Mouse (Mus musculus) right cerebral cortex, postnatal 14 days (tissue): Measurements from ENCODE around the gene Ttyh3.

ENCODE experiments used
- DNase-seq: peaks from one replicate; pipeline ENCODE4 v3.0.0; 2022

Ttyh3 gene

DNA sequence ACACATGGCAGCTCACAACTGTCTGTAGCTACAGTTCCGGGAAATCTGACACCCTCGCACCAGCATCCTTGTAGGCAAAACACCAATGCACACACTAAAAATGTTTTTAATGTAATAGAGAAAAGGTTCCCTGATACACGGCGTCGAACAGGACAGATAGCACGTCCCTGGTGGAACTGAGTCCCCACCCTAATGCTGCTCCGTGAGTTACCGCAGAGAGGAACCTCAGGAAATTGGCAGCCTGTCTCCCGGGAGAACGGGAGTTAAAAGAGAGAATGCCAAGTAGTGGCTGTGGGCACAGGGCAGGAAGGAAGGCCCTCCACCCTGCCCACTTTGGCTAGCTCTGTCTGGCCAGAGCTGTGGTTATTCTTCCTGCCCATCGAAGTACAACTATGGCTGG lies 2.4 kb upstream of the Ttyh3 start:
- DNase-seq, result no peak

DNA sequence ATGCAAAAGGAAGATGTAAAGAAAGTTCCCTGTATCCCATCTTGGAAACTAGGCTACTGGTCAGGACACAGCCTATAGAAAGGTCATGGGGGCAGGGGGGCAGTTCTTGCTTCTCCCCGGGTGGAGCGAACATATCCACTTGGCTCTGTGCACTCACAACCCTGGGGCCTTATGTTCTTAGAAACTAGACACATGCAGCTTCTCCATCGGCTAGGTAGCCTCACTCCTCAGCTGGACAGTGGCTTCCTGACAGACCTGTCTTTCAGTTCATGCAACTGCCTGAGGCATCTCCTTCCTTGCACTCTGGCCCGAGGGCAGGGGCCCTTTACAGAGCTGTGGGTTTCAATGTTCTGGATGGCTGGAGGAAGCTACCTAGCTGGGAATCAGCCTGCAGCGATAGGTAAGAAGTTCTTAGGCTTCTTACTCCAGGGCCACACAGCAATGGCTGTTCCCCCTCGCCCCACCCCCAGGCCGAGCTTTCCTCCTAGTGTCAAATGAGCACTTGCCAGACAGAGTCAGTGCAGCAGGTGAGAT lies 1.1 kb upstream of the Ttyh3 start:
- no peak for DNase-seq

DNA sequence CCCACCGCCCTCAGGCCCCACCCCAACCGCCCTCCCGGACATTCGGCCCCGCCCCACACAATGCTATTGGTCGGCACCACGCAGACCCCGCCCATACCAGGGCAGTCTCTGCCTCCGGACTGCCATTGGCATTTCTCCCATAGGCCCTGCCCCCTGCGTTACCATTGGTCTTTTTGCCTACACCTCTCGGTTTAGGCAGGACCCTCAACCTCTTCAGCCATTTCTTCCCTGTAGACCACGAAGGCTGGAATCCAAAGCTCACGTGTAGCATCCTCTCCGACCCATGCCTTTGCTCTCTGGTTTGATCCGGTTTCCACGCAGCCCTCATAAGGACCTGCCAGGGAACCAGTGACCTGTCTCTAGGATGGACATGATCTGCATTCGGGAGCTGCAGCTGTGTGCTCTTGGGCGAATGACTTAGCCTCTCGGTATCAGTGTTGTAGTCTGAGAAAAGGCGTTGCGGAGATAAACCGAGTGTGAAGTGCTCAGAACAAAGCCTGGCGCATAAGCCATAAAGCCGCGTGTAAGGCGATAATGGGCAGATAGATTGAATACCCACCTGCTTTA lies 353 bp upstream of the Ttyh3 start:
- peak; percentile 98 for DNase-seq

DNA sequence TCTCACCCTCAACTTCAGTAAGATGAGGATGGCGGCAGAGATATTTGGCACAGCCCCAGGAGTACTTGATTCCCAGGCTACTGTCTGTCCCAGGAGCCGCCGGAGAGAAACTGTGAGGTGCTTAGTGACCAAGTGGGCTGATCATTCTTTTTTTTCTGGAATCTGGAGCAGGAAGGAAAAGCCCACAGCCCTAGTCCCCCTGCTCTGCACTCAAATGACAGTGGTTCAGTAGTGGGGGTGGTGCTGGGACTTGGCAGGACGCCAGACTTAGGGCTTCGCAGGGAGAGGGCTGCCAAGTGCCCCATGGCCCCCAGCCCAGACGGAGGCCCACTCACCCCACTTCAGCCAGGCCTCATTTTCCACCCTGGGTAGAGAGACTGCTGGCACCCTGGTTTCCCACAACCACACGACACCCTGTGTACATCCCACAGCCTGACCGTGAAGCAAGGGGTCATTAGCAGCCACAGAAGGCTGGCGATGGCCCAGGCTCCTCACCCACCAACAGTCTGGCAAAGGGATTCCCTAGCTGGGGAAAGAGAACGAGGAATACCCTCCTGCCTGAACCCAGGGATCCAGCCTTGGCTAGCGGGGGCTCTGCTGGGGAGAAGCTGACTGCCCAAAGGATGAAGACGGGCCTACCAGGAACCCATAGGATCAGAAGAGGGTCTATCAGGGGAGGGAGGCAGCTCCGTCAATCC lies 861 bp downstream of the Ttyh3 start:
- peak; percentile 75 for DNase-seq

DNA sequence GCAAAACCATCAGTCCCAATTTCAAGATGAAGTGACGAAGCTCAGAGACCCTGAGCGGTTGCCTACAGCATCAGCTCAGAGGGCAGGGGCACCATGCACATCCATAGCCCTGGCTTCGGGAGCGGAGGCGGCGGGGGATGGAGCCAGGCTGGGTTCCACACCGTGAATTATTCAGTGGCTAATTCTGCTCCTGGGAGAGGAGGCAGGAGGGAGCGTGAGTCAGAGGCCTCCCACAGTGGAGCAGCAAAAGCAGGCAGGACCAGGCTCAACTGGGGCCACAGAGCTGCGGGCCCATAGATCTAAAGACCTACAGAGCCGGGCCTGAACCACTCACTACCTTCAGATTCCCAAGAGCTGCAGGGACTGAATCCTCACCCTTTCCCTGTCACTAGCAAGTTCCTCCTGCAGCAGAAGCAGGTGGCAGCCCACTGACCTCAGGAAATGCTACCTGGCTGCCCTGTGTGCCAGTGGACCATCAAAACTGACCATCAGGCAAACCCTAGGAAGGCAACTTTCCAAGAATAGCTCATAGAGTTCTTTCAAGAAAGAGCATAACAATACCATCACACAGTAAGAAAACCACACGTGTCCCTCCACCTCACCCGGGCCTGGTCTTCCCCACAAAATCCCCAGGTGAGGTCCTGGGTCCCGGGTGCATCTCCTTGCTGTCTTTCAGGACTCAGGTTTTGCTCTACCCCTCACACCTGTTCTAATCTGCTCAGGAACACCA lies 1.6 kb downstream of the Ttyh3 start:
- no peak for DNase-seq

DNA sequence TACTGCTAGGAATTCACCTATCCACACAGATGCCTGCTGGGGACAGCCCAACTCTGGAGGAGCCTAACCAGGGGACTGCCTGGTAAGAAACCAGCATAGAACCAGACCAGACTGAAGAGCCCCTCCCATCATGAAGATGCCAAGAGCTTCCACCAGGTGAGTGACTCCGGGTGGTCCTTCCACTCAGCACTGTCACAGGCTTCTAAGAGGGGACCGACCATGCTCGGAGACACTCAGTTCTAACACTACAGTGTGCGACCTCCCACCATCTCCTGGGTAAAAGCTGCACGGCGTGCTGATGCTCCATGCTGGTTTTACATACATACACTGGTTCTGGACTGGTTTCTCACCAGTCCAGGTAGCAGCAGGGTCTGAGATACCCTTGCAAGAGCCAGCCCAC lies 2.7 kb downstream of the Ttyh3 start:
- DNase-seq, result no peak

DNA sequence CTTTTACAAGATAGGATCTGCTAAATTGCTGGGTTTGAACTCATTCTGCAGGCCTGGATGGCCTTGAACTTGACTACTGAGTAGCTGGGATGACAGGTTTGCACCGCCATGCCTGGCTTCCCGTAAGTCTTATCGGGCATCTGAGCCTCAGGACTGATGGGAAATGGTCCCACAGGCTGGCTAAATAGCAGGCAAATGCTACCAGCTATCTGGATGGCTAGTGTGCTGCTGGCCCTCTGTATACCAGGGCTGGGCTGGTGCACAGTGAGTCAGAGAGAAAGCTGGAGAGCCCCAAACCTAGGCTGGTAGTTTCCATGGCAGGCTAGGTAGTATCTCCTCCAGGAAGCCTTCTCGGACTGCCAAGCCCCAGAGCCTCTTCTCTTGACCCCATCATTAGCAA lies 3.4 kb downstream of the Ttyh3 start:
- no peak for DNase-seq

DNA sequence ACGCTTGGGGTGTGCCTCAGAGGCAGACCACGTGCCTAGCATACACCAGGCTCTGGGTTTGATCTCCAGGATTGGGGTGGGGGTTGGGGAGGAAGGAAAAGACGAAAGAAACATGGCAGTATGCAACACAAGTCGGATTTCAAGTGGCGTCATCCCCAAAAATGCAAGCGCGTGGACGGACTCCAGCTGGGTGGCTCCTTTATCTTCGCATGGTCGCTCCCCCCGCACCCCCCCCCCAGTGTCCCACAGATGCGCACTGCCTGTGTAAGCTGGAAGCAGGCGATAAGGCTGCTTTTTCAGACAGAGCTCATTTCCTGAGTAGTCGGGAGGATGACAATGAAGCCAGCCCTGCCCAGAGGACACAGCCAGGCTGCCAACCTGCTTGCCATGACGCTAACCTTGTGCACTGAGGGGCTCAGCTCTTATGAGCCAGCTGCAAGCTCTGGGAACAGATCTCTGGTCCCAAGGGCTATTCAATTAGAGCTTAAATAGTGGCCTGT lies 4.1 kb downstream of the Ttyh3 start:
- DNase-seq, result no peak

DNA sequence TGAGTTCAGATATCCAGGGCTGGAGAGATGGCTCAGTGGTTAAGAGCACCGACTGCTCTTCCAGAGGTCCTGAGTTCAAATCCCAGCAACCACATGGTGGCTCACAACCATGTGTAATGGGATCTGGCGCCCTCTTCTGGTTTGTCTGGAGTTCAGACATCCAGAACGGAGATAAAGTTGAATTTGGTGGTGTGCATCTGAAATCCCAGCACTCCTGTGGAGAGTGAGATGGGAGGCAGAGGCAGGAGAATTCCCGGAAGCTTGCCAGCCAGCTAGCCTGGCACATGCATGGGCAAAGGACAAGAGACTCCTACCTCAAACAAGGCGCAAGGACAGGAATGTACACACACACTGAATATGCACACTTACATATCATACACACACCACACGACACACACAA lies 4.6 kb downstream of the Ttyh3 start:
- no peak for DNase-seq

DNA sequence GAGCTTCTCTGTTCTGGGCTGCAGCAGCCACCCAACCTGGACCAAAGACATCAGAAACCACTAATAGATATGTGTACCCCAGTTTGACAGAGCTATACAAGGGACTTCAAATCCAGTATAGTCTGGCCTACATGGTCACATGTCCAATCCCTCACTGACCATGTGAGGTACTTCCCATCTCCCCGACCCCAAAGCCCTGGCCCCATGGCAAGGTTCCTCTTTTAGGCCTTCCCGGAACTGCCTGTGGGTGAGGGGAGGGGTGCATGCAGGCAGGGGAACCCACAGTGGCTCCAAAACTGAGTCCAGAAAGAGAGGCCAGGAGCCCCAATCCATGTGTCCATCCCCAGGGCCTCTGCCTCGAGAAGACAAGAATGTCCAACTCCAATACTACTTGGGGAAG lies 6.8 kb downstream of the Ttyh3 start:
- DNase-seq, result no peak

DNA sequence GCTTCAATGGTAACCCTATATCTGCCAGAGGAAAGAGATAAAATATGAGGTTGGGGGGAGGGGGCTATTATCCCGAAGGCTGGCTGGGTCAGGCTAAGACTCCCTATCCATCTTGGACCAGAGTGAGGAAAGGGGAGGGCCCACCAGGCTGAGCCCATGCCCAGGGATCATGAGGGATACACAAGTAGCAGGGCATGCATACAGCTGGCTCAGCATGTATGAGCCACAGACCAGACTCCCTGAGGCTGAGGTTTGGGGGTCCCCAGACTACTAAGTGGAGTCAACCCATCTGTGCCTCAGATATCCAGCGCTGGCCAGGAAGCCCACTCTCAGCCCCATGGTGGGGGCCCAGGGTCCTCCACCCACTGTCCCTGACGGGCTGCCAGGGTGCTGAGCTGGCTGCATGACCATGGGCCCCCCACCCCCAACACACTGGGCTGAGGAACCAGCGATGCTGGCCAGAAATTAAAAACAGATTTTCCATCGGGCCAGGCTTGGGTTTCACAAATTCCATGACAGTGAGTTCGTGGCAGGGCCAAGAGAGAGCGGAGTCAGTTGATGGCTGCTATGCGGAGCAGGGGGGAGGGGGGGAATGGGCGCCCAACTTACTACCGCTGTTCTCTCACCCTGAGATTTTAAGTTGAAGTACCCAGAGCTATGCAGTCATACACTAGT lies 7.4 kb downstream of the Ttyh3 start:
- no peak for DNase-seq

DNA sequence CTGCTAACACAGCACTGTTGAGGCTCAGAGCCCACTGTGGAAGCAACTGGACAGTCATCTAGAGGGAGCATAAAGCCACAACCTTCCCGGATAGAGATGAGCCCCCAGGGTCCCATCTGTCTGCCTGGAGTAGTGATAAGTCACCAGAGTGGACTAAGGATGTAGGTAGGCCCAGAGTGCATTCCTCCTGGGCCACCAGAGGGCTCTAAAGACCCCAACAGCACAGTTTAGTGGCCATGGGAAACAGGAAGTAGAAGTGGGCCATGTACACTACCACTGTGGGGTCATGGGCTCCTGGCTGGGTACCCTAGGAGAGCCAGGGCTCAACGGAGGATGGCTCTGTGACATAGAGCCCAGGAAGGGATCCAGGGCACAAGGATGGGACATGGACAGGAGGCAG lies 8.0 kb downstream of the Ttyh3 start:
- no peak for DNase-seq

DNA sequence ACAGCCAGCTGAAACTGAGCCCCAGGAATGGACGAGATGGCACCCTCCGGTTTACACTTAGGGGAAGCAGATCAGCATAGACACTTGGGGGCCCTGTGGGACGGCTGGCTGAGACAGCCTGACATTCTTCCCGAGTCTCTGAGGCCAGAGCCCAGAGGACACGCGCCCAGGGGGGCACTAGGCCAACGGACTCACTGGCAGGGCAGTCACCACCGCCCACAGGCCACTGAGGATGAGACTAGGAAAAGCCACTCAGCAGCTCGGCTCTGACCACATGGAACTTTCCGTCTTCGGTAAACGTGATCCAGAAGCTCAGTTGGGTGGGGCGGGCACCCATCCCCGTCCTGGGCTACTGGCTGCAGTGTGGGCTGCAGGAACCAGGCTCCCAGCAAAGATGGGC lies 9.0 kb downstream of the Ttyh3 start:
- DNase-seq, result no peak

DNA sequence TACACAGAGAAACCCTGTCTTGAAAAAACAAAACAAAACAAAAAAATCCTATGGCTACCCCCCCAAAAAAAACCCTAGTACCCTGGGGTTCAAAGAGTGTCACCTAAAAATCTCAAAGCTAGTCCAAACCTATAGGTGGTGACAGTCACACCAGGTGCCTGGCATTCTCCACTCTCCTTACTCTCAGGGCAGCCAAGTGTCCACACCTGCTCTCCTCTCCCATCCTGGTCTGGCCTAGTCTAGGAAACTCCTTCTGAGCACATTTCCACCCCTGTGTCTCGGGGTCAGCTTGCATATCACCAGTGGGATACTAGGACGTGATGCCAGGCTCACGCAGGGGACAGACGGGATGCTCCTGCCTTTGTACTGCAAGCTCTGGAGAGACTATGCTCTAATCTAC lies 9.5 kb downstream of the Ttyh3 start:
- no peak for DNase-seq

DNA sequence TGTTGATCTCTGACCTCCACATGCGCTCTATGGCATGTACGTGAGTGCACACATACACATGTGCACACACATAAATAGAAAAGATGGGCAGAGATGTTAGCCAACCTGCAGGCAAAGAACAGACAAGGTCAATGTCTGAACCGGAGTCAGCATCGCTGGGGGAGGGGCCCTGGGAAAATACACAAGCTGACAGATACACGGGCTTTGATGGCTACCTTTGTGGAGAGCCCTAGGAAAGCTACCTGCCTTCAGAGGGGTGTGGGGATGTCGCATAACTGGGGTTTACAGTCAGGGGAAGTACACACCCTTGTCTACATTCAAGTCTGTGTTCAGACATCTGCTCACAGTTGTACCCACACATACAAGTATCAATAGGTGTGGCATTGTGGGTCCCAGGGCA lies 10.3 kb downstream of the Ttyh3 start:
- DNase-seq, result no peak

DNA sequence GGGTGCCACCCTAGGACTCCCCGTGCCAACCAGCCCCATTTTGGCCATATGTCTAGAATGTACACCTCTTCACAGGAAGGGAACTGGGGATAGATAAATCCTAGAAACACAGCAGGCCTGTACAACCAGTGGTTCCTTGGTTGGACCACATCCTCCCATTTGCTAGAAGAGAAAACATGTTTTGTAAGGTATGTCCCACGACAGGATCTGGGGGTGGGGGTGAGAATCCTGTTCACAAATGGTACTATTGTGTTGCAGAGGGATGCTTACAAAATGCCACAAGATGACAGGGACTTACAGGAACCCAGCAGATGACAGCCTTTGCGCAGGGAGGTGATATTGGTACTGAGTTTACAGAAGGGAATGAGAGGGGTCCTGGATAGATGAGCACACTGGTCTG lies 10.8 kb downstream of the Ttyh3 start:
- no peak for DNase-seq

DNA sequence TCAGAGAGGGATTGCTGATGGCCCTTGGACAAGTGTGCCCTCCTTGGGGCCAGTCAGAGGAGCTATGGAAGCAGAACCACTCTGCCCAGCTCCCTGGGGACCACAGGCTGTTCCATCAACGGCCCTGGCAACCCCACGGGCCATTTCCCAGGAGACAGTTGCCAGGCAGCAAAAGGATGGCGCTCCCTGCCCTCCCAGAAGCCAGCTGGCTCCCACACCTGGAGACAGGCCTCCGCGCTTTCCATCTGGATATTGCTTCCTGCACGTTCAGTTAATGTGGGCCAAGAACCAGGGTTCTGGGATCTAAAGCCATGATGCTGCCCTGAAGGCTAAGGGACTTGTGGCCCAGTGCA lies 11.8 kb downstream of the Ttyh3 start:
- no peak for DNase-seq

DNA sequence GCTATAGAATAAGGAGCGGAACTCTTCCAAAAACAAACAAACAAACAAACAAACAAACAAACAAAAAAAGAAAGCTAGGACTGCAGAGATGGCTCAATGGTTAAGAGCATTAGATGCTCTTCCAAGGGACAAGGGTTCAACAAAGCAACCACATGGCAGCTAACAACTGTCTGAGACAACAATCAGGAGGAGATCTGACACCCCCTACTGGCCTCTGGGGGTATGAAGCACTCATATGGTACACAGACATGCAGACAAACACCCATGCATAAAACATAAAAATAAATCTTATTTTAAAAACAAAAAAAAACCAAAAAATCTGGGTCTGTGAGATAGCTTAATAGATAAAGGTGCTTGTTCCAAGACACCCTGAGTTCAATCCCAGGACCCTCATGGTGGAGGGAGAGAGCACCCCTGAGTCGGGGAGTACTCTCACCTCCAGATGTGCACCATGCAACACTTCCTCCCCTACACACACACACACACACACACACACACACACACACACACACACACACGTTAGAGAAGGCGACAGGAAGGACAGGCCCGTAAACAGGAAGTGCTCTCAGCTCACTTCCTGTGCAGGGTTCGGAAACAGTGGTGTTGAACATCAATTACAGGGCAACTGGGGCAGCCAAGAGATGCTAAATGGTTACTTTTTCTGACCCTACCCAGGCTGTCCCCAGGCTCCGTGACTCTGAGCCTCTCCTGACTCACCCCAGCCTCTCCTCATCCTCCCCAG lies 12.3 kb downstream of the Ttyh3 start:
- DNase-seq, result no peak

DNA sequence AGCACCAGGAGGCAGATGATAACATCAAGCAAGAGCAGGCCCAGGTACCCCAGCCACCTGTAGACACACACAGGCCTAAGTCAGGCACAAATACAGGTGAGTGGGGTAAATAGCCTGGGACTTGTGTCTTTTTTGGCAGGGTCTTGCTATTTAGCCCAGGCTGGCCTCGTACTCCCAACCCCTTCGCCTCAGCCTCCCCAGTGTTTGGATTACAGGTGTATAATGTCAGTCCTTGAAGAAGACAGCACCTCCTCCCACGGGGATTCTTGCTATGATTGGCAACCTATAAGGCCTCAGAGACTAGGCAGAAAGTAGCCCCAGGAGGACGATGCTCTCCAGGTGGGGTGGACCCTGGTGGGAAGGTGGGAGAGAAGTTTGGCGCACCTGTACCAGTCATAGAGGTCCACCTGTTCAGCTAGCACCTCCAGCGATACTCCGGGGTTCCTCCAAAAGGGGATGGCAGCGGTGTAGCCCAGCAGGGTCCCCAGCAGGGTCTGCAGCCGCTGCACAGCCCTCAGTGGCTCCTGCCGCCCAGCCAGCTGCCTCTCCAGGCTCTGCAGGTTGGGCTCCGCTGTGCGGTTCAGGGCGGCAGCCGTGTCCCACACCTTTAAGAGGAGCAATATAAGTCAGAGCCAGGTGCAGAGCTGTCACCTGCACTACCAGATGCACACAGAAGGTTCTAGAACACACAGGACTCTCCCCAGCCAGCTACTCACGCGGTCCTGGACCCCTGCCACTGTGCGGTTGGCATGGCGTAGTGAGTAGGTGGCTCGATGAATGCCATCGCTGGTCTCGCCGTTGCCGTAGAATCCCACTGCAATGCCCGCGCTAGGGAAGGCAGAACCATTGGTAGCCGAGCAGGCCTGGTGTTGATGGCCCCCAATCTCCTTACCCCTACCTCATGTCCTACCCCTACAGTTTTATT lies 13.8 kb downstream of the Ttyh3 start:
- DNase-seq, result peak; percentile 67

DNA sequence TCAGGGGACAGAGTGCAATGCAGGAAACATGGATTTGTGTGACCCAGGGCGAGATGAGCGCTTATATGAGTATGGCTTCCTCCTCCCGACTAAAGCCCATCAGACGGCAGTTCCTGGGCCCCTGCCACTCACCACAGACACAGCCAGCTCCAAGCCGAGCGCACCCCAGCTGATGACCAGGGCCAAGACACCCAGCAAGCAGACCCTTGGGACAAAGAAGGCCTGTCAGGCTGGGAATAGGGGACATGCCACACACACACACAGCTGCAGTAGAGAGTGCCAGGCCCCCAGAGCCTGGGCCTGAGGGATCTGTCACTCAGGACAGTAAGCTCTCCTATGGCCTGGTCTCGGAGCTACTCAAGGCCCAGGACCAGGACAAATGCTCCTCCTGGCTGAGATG lies 15.4 kb downstream of the Ttyh3 start:
- DNase-seq, result no peak

DNA sequence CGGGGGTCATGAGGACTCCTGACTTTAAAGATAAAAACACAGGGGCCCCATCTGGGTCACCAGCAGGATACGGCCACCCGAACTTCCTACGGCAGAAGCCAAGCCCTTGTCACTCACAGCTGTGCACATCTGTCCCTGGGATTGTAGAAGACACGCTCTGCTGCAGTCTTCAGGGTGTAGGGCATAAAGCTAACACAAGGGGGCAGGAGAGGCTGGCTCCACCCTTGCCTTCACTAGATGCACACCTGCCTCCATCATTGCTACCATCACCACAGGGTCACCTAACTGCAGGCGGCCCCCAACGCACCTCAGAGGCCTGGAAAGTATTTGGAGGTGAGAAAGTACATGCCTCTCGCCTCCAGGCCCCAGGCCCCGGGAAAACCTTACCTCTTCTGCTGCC lies 19.8 kb downstream of the Ttyh3 start:
- no peak for DNase-seq

DNA sequence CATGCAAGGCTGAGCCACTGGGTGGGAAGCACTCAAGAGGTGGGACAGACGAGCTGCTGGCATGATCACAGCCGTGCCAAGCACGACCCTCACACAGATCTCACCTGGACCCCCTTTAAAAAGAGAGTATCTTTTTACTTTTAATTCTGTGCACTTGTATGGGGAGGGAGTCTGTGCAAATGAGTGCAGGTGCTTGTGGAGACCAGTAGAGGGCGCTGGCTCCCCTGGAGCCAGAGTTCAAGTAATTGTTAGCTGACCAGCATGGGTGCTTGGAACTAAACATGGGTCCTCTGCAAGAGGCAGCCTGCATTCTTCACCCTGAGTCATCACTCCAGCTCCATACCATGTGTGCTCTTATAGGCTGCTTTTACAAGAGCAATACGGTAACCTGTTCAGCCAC lies 21.3 kb downstream of the Ttyh3 start:
- no peak for DNase-seq
